Mouse (Mus musculus): Measurements from ENCODE around the gene Nup155. TPM values are rescaled to one million over a fixed set of nuclear protein-coding genes. Genes with fewer than 3 reads are reported as not detected.
"Not testable (repeated sequence)": the region's sequence is repeated elsewhere in the genome, so short reads cannot be mapped to it uniquely, and the experiment has no call there.

Gene Nup155
- polyA plus RNA-seq, 1 experiment from 2014 or later: 23.3 TPM

- peak; percentile 94 for ATAC-seq (replicated peaks; ENCODE audit: low FRiP score, low TSS enrichment, low read depth)
- Histone ChIP-seq H3K27me3 (replicated peaks; ENCODE audit: control insufficient read depth, insufficient read depth, low read length) (no peaks in the 10 kb centered on the region), H3K4me3 (ENCODE audit: low read depth, low read length) (peak within 1 kb of the TSS; percentile 70), H3K9ac (ENCODE audit: low read length) (peak within 1 kb of the TSS; percentile 73), H3K27ac (ENCODE audit: low read depth) (no peak within 1 kb of the TSS), H3K36me3 (ENCODE audit: control insufficient read depth, insufficient read depth, low read length) (peaks cover 20% of the 10 kb centered on the region; the same call in 1 of the 2 replicates), H3K4me1 (replicated peaks; ENCODE audit: control insufficient read depth, insufficient read depth, low read length) (no peaks in the 10 kb centered on the region), H3K9me3 (ENCODE audit: control insufficient read depth, low read length) (no peaks in the 10 kb centered on the region), H3K4me2 (ENCODE audit: low read length) (peak within 1 kb of the TSS; percentile 71)
- 2% methylated on average over 56 of the region's 56 CpGs for WGBS
- DNase-seq (ENCODE audit: low spot score): peak; percentile 100
Observed at GRCm38 (mm10) chr15:8098774-8099749, 10.0 kb upstream of the Nup155 start, which contains the start of gene Wdr70. Gene Wdr70, minus strand, starts transcription at chr15:8099209.

GRCm38 (mm10) chr15:8101975-8102542 is 7.0 kb upstream of the Nup155 start:
- H3K4me1 ChIP-seq (replicated peaks; ENCODE audit: control insufficient read depth, insufficient read depth, low read length); H3K27ac ChIP-seq (ENCODE audit: low read depth); H3K9ac ChIP-seq (ENCODE audit: low read length); H3K4me2 ChIP-seq (ENCODE audit: low read length); H3K9me3 ChIP-seq (ENCODE audit: control insufficient read depth, low read length); H3K27me3 ChIP-seq (replicated peaks; ENCODE audit: control insufficient read depth, insufficient read depth, low read length); H3K4me3 ChIP-seq (ENCODE audit: low read depth, low read length); H3K36me3 ChIP-seq (ENCODE audit: control insufficient read depth, insufficient read depth, low read length); DNase-seq (ENCODE audit: low spot score); ATAC-seq (replicated peaks; ENCODE audit: low FRiP score, low TSS enrichment, low read depth): not testable (repeated sequence)
- 71% methylated on average over 13 of the region's 15 CpGs for WGBS

DNA sequence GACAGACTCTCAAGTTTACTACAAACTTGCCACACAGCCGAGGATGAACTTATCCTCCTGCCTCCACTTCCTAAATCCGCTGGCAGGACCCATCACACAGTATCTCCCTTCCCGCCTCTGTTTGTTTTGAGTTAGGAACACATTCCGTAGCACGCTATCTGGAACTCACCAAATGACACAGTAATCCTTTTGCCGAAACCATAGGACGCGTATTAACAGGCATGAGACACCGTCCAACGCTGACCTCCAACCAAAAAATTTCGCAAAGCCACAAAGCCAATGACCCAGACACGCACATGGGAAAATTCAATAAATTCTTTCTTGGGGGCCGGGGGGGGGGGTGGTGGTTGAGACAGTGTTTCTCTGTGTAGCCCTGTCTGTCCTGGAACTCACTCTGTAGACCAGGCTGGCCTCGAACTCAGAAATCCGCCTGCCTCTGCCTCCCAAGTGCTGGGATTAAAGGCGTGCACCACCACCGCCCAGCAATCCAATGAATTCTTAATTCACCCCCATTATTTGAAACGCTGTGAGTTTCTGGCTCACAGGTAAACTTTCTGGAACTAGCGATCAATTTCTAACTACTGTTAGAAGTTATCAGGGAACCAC is 610 bp upstream of the Nup155 start:
- peak; percentile 53 for DNase-seq (ENCODE audit: low spot score)
- Histone ChIP-seq H3K9me3 (ENCODE audit: control insufficient read depth, low read length) (no peaks in the 10 kb centered on the region), H3K36me3 (ENCODE audit: control insufficient read depth, insufficient read depth, low read length) (peaks cover 17% of the 10 kb centered on the region), H3K9ac (ENCODE audit: low read length) (peak overlapping the region; percentile 85), H3K27me3 (replicated peaks; ENCODE audit: control insufficient read depth, insufficient read depth, low read length) (no peaks in the 10 kb centered on the region), H3K4me2 (ENCODE audit: low read length) (peak overlapping the region; percentile 89), H3K27ac (ENCODE audit: low read depth) (peak overlapping the region; percentile 52), H3K4me1 (replicated peaks; ENCODE audit: control insufficient read depth, insufficient read depth, low read length) (peaks cover 10% of the 10 kb centered on the region; the same call in 1 of the 2 replicates), H3K4me3 (ENCODE audit: low read depth, low read length) (peak overlapping the region; percentile 71)
- no peak for ATAC-seq (replicated peaks; ENCODE audit: low FRiP score, low TSS enrichment, low read depth)
- WGBS: 52% methylated on average over 19 of the region's 19 CpGs

DNA sequence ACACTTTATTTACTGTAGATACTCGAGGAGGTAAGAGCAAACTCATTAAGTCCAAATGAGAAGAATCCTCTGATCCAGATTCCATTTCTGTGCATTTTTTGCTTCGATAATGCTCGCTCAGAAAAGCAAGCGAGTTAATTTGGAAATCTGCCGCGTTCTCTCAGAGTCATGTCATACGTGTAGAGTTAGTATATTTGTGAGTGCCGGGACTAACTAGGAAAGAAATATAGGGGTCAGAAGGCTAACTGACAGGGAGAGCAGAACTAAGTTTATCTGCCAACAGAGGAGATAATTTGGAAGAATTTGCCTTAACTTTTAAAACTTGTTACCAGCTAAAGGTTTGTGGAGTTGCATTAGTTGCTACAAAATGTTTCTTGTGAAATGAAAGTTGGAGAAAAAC is 709 bp downstream of the Nup155 start:
- Histone ChIP-seq H3K9ac (ENCODE audit: low read length) (peak overlapping the region; percentile 85), H3K9me3 (ENCODE audit: control insufficient read depth, low read length) (no peaks in the 10 kb centered on the region), H3K4me1 (replicated peaks; ENCODE audit: control insufficient read depth, insufficient read depth, low read length) (peaks cover 10% of the 10 kb centered on the region; the same call in 1 of the 2 replicates), H3K27me3 (replicated peaks; ENCODE audit: control insufficient read depth, insufficient read depth, low read length) (no peaks in the 10 kb centered on the region), H3K4me2 (ENCODE audit: low read length) (peak overlapping the region; percentile 89), H3K4me3 (ENCODE audit: low read depth, low read length) (peak overlapping the region; percentile 71), H3K36me3 (ENCODE audit: control insufficient read depth, insufficient read depth, low read length) (peaks cover 29% of the 10 kb centered on the region), H3K27ac (ENCODE audit: low read depth) (peak overlapping the region; percentile 52)
- WGBS: 2% methylated on average over 8 of the region's 8 CpGs
- DNase-seq (ENCODE audit: low spot score) (no peak), ATAC-seq (replicated peaks; ENCODE audit: low FRiP score, low TSS enrichment, low read depth) (no peak)

GRCm38 (mm10) chr15:8129281-8129680 is 20.2 kb downstream of the Nup155 start:
- H3K27ac ChIP-seq (ENCODE audit: low read depth): no peak overlapping the region
- WGBS: 69% methylated on average over 1 of the region's 1 CpGs
- peaks cover 84% of the 10 kb centered on the region for H3K36me3 ChIP-seq (ENCODE audit: control insufficient read depth, insufficient read depth, low read length)
- no peak for ATAC-seq (replicated peaks; ENCODE audit: low FRiP score, low TSS enrichment, low read depth)
- DNase-seq (ENCODE audit: low spot score): no peak
- no peaks in the 10 kb centered on the region for H3K27me3 ChIP-seq (replicated peaks; ENCODE audit: control insufficient read depth, insufficient read depth, low read length)
- H3K9ac ChIP-seq (ENCODE audit: low read length): no peak overlapping the region
- no peak overlapping the region for H3K4me2 ChIP-seq (ENCODE audit: low read length)
- H3K9me3 ChIP-seq (ENCODE audit: control insufficient read depth, low read length): no peaks in the 10 kb centered on the region
- H3K4me1 ChIP-seq (replicated peaks; ENCODE audit: control insufficient read depth, insufficient read depth, low read length): no peaks in the 10 kb centered on the region
- no peak overlapping the region for H3K4me3 ChIP-seq (ENCODE audit: low read depth, low read length)

DNA sequence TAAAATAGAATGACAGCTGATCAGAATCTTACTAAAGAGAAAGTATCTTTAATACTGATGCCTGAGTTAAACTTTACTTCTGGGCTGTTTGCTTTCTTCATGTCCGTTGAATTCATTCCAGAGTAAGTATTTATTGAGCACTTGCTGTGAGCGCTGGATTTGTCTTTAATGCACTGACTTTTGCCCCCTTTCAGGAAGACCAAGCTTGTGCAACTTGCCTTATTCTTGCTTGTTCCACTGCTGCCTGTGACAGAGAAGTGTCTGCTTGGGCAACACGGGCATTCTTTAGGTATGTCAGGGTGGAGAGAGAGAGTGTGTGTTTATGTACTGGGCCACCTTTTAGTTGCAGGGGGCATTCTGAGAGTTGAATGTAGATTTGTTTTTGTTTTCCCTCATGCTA is 22.2 kb downstream of the Nup155 start:
- Histone ChIP-seq H3K36me3 (ENCODE audit: control insufficient read depth, insufficient read depth, low read length) (peaks cover 97% of the 10 kb centered on the region), H3K27me3 (replicated peaks; ENCODE audit: control insufficient read depth, insufficient read depth, low read length) (no peaks in the 10 kb centered on the region), H3K4me3 (ENCODE audit: low read depth, low read length) (no peak overlapping the region), H3K4me2 (ENCODE audit: low read length) (no peak overlapping the region), H3K27ac (ENCODE audit: low read depth) (no peak overlapping the region), H3K4me1 (replicated peaks; ENCODE audit: control insufficient read depth, insufficient read depth, low read length) (no peaks in the 10 kb centered on the region), H3K9ac (ENCODE audit: low read length) (no peak overlapping the region), H3K9me3 (ENCODE audit: control insufficient read depth, low read length) (no peaks in the 10 kb centered on the region)
- ATAC-seq (replicated peaks; ENCODE audit: low FRiP score, low TSS enrichment, low read depth): no peak
- WGBS: 98% methylated on average over 3 of the region's 3 CpGs
- no peak for DNase-seq (ENCODE audit: low spot score)

GRCm38 (mm10) chr15:8131761-8132160 is 22.7 kb downstream of the Nup155 start:
- Histone ChIP-seq H3K9me3 (ENCODE audit: control insufficient read depth, low read length) (no peaks in the 10 kb centered on the region), H3K4me3 (ENCODE audit: low read depth, low read length) (no peak overlapping the region), H3K9ac (ENCODE audit: low read length) (no peak overlapping the region), H3K36me3 (ENCODE audit: control insufficient read depth, insufficient read depth, low read length) (peaks cover 97% of the 10 kb centered on the region), H3K27me3 (replicated peaks; ENCODE audit: control insufficient read depth, insufficient read depth, low read length) (no peaks in the 10 kb centered on the region), H3K4me1 (replicated peaks; ENCODE audit: control insufficient read depth, insufficient read depth, low read length) (no peaks in the 10 kb centered on the region), H3K4me2 (ENCODE audit: low read length) (no peak overlapping the region), H3K27ac (ENCODE audit: low read depth) (no peak overlapping the region)
- DNase-seq (ENCODE audit: low spot score) (no peak), ATAC-seq (replicated peaks; ENCODE audit: low FRiP score, low TSS enrichment, low read depth) (no peak)

GRCm38 (mm10) chr15:8135606-8136005 is 26.5 kb downstream of the Nup155 start:
- Histone ChIP-seq H3K27me3 (replicated peaks; ENCODE audit: control insufficient read depth, insufficient read depth, low read length) (no peaks in the 10 kb centered on the region), H3K36me3 (ENCODE audit: control insufficient read depth, insufficient read depth, low read length) (peaks cover 98% of the 10 kb centered on the region), H3K4me1 (replicated peaks; ENCODE audit: control insufficient read depth, insufficient read depth, low read length) (no peaks in the 10 kb centered on the region), H3K4me2 (ENCODE audit: low read length) (no peak overlapping the region), H3K4me3 (ENCODE audit: low read depth, low read length) (no peak overlapping the region), H3K27ac (ENCODE audit: low read depth) (no peak overlapping the region), H3K9me3 (ENCODE audit: control insufficient read depth, low read length) (no peaks in the 10 kb centered on the region), H3K9ac (ENCODE audit: low read length) (no peak overlapping the region)
- DNase-seq (ENCODE audit: low spot score) (no peak), ATAC-seq (replicated peaks; ENCODE audit: low FRiP score, low TSS enrichment, low read depth) (no peak)
- 85% methylated on average over 5 of the region's 5 CpGs for WGBS
